Mouse (Mus musculus) bone marrow macrophage, adult 2 months (primary cell): ENCODE results near the gene 1700030K09Rik. TPM values are rescaled to one million over a fixed set of nuclear protein-coding genes. Genes with fewer than 3 reads are reported as not detected.

Experiments used
- H3K27ac ChIP-seq: 2 replicates; pipeline ENCODE4 v1.5.1; 2012; ENCODE audit warnings: low read depth, low read length; ENCODE audit not compliant: insufficient read depth
- H3K4me1 ChIP-seq: 2 replicates; pipeline ENCODE4 v1.6.1; 2012; ENCODE audit warnings: low read length; ENCODE audit not compliant: control insufficient read depth, insufficient read depth
- H3K4me3 ChIP-seq: 2 replicates; pipeline ENCODE4 v1.5.1; 2012; ENCODE audit warnings: mild to moderate bottlenecking, low read length, moderate library complexity; ENCODE audit not compliant: insufficient read depth
- CTCF ChIP-seq: IDR thresholded peaks from 2 replicates; pipeline ENCODE4 v1.5.1; 2012; ENCODE audit warnings: low read depth, mild to moderate bottlenecking, low read length, moderate library complexity
- POLR2A ChIP-seq: IDR thresholded peaks from 2 replicates; pipeline ENCODE4 v1.6.1; 2012; ENCODE audit warnings: mild to moderate bottlenecking, low read depth, low read length, borderline replicate concordance
- polyA plus RNA-seq: library from polyadenylated mRNA; stranded (reverse); fragments of >200 nt; gene quantifications from 2 replicates; pipeline ENCODE4 v1.2.4, GENCODE M21; 2012; ENCODE audit not compliant: missing spikeins, insufficient read depth, insufficient read length

1700030K09Rik gene
- polyA plus RNA-seq, 1 experiment, result 6.2 TPM

DNA sequence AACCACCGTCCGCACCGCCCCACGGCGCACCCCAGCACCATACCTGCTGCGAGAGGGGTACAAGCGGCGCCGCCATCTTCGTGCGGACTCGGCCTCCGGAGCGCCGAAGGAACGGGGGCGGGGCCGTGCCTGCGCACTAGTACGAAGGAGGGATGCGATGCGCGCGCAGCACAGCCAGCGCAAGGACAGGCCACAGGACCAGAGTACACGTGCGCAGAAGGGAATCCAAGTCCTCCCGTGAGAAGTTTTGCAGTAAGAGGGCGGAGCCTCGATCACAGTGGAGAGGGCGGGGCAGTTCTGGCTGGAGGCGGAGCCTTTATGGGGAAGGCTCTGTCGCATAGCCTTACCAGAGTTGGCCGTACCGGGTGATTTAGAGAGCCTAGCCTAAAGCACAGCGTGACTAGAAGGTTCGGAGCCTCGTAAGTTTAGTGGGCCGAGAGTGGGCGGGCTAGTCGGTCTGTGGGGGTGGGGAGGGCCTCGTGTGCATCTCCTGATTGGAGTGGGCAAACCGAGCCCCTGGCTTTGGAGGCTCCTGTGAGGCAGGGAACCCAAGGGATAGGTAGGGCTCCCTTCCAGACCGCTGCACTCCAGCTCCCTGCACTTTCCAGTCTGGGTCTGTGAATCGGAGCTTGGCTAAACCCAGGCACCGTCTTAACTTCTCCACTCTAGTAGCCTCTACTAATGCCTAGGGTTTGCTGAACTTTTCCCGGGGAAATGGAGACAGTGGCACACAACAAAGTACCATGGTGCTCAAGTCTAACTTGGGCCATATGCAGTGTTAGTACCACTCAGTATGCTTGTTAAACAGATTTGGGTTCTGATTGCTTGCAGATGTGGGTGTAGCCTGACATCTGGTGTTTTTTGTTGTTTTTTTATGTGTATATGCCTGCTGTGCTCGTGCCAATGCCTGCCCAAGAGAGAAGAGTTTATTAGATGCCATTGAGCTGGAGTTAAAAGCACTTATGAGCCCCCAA is 22.0 kb upstream of the 1700030K09Rik start, which contains the start of gene Eps15l1:
Gene Eps15l1 (minus strand): TSS at position 99 of the 974 bp plus-strand sequence.
- Histone ChIP-seq H3K4me1 (peaks cover 29% of the 10 kb centered on the region), H3K27ac (peak within 1 kb of the TSS; percentile 54), H3K4me3 (peak within 1 kb of the TSS; percentile 77)
- peak; percentile 40; the same call in 1 of the 2 replicates for TF ChIP-seq POLR2A
- no peak for TF ChIP-seq CTCF

DNA sequence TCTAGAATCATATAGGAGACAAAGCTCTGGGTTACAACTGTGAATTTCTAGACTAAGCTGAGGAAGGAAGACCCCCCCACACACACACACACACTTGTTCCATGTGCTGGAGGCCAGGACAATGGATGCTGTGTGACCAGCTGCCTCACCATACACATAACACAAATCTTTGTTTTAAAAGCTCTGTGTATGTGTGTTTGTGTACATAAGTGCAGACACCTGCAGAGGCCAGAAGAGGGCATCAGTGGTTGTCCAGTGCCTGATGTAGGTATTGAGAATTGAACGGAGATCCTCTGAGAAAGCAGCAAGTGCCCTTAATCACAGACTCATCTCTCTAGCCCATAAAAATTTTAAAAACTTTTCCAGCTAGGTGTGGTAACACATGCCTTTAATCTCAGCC is 20.8 kb upstream of the 1700030K09Rik start:
- H3K4me3 ChIP-seq, result no peak overlapping the region
- no peak; the same call in 1 of the 2 replicates for TF ChIP-seq CTCF
- no peak for TF ChIP-seq POLR2A
- no peak overlapping the region for H3K27ac ChIP-seq
- H3K4me1 ChIP-seq, result peaks cover 25% of the 10 kb centered on the region

DNA sequence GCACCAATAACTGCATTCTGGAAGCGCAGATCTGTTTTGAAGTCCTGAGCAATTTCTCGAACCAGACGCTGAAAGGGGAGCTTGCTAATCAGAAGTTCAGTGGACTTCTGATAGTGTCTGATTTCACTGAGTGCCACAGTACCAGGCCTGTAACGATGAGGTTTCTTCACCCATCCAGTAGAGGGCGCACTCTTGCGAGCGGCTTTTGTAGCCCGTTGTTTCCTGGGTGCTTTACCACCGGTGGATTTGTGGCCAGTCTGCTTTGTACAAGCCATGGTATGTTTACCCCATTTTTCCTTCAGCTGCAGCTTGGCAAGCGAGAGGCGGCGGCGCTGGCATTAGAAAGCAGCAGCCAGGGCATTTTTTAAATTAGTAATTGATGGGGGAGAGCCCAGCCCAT is 14.0 kb upstream of the 1700030K09Rik start:
- no peak for TF ChIP-seq POLR2A
- TF ChIP-seq CTCF, result peak; percentile 80
- Histone ChIP-seq H3K4me1 (no peaks in the 10 kb centered on the region), H3K27ac (no peak overlapping the region), H3K4me3 (no peak overlapping the region)

DNA sequence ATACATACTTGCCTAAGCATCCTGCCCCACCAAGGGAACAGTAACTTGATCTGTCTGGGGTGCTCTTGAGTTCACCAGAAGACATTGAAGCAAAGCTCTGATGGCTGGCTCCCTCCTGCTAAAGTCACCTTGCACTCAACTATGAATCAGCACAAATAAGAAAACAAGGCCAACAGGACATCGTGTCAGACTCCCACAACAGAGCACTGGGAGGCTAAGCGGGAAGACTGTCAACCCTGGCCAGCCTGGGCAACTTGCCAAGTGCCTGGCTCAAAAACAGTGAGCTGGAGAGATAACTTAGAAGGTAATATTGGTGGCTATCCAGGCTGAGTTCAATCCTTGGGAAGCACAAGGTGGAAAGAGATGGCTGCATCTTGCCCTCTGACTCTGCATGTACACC is 8.7 kb upstream of the 1700030K09Rik start:
- Histone ChIP-seq H3K4me3 (no peak overlapping the region), H3K4me1 (peaks cover 3% of the 10 kb centered on the region), H3K27ac (no peak overlapping the region)
- TF ChIP-seq CTCF (no peak), POLR2A (no peak)

DNA sequence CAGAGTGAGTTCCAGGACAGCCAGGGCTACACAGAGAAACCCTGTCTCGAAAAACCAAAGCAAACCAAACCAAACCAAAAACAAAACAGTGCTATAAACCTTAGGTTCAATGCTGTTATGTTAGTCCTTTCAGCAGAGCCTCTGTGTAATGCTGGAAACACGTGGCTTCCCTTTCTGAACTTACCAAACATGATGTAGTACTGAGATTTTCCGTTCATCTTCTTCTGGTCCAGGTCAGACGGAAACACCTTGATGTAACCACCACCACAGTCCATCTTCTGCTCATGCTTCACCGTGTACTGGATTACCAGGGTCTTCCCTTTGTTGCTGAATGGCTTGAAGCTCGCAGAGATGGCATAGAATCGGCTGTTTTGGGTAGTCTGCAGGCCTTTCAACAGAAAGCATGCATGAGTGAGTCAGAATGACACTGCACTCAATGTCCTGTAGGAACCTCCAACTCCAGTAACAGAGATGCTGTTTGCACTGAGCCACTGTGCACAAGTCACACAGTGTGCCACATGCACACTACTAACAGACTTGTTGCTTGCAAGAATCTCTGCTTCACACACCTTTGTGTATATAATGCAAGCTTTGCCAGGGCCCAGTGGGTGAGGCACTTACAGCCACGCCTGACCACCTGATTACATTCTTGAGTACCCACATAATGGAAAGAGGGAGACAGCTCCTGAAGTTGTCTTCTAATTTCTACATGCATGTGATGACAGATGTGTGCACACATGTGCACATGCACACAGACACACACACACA is 5.2 kb upstream of the 1700030K09Rik start:
- Histone ChIP-seq H3K4me3 (no peak overlapping the region), H3K4me1 (peaks cover 9% of the 10 kb centered on the region)
- no peak for TF ChIP-seq POLR2A
- TF ChIP-seq CTCF, result no peak

DNA sequence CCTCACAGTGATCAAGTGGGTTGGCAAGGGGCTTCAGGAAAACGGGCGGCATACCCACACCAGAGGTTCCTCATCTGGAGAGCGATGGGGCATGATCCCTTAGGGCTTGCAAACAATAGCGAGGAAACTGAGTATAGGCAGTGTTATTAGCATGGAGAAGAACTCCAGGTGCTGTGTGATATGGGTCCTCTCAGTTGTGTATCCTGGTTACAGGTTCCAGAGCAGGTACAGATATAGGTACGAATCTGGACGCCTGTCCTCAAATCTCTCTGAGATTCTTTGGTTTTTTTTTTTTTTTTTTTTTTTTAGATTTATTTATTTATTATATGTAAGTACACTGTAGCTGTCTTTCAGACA is 292 bp downstream of the 1700030K09Rik start:
- peak overlapping the region; percentile 30; the same call in 1 of the 2 replicates for H3K27ac ChIP-seq
- H3K4me1 ChIP-seq, result peaks cover 9% of the 10 kb centered on the region
- no peak for TF ChIP-seq POLR2A
- TF ChIP-seq CTCF, result no peak
- H3K4me3 ChIP-seq, result peak overlapping the region; percentile 66

More for the DNA sequence above, 5.2 kb upstream of the 1700030K09Rik start:
- no peak overlapping the region for H3K27ac ChIP-seq

DNA sequence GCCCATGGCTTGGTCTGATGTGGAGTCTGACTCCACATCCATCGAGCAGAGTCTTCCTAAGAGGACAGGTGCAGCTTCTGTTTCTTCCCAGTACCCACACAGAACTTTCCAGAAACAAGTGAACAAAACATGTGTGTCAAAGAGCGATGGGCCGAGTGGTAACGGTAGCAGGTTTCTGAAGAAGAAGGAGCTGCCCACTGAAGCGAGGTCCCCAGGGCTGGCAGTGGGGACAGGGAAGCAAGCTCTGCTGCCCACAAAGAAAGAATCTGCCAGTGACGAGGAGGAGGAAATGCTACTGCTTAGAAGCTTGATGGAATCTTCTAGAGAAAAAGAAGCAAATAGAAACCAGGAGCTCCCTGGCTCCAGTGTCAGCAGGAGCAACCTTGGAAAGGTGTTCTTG is 1.4 kb downstream of the 1700030K09Rik start:
- Histone ChIP-seq H3K27ac (no peak overlapping the region), H3K4me1 (peaks cover 9% of the 10 kb centered on the region), H3K4me3 (no peak overlapping the region)
- no peak for TF ChIP-seq CTCF
- TF ChIP-seq POLR2A, result no peak

DNA sequence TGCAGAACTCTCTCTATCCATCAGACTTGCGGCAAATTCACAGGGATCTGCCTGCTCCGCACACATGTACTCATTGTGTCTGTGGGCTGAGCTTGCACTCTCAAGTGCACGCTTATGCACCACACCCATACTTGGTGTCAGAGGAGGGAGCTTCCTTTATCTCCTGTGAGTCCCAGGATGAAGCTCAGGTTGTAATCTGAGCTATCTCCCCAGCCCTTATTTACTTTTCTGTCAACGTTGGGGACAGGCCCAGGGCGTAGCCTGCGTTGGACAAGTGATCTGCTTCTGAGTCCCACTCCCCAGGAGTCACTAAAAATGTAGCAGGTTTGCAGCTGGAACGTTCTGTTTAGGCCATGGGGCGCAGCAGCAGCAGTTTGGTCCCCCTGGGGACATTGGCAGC is 7.8 kb downstream of the 1700030K09Rik start:
- TF ChIP-seq POLR2A, result no peak
- no peak for TF ChIP-seq CTCF
- Histone ChIP-seq H3K4me1 (no peaks in the 10 kb centered on the region), H3K27ac (no peak overlapping the region), H3K4me3 (no peak overlapping the region)

DNA sequence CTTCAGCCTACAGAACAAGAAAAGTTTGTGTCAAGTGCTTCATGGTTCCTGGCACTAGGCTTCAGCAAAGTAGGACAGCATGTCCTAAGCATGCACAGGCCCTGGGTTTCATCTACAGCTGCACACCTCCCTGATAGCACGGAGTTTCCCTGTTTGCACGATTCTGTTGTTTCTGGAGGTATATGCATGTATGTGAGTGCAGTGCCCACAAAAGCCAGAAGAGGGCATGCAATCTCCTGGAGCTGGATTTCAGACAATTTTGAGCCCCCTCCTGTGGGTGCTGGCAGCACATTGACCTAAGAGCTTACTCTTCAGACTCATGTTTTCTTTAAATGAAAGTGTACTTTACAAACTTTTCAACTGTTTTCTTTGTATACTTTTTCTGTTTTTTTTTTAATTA is 10.2 kb downstream of the 1700030K09Rik start:
- no peak overlapping the region for H3K27ac ChIP-seq
- no peak for TF ChIP-seq POLR2A
- TF ChIP-seq CTCF, result no peak

DNA sequence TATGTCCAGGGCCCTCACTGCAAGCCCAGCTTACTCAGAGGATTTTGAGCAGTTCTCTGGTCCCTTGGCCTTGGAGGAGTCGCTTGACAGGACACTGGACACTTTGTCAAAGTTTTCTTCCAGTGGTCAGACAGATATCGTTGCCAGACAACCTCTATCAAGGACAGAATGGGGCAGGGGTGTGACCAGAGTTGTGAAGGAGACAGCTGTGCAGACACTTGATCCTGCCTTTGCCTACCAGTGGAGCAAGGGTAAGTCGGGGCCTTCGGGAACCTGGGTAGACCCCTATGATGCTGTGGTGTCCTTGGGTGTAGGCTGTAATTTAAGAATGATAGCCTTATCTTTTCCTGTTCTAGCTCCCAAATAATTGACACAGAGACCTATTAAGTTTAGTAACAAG is 11.6 kb downstream of the 1700030K09Rik start:
- Histone ChIP-seq H3K27ac (no peak overlapping the region), H3K4me1 (no peaks in the 10 kb centered on the region), H3K4me3 (no peak overlapping the region)
- no peak for TF ChIP-seq POLR2A
- no peak for TF ChIP-seq CTCF

More for the DNA sequence above, 10.2 kb downstream of the 1700030K09Rik start:
- no peaks in the 10 kb centered on the region for H3K4me1 ChIP-seq
- no peak overlapping the region for H3K4me3 ChIP-seq
